Mouse (Mus musculus): ENCODE measurements at regions not wholly inside any gene's neighbourhood (a gene's known extent, or its start where the extent isn't known, plus 50 kb on each side); places are given as distances from the start of the nearest gene placed in this dataset.
A peak's percentile ranks its signal among the peaks of the same experiment; 100 is the strongest.

- no peak for DNase-seq (ENCODE audit: low read depth, low spot score)
Measured at GRCm38 (mm10) chr4:27845521-27845920, 967.4 kb upstream of the Epha7 start.

- no peak for DNase-seq (ENCODE audit: low read depth, low spot score)
Measured at GRCm38 (mm10) chr4:27846106-27846622, 966.8 kb upstream of the Epha7 start.

GRCm38 (mm10) chr4:27856086-27856485 is 956.8 kb upstream of the Epha7 start:
- DNase-seq (ENCODE audit: low read depth, low spot score), result no peak

- DNase-seq (ENCODE audit: low read depth, low spot score), result no peak
Measured at GRCm38 (mm10) chr4:27887262-27887954, 925.5 kb upstream of the Epha7 start.

- no peak for DNase-seq (ENCODE audit: low read depth, low spot score)
Measured at GRCm38 (mm10) chr4:27896396-27896795, 916.5 kb upstream of the Epha7 start.

GRCm38 (mm10) chr4:27945351-27945750 is 867.6 kb upstream of the Epha7 start:
- DNase-seq (ENCODE audit: low read depth, low spot score), result no peak

- DNase-seq (ENCODE audit: low read depth, low spot score), result no peak
Measured at GRCm38 (mm10) chr4:27945768-27946167, 867.2 kb upstream of the Epha7 start.

- no peak for DNase-seq (ENCODE audit: low read depth, low spot score)
Measured at GRCm38 (mm10) chr4:27949970-27950717, 862.8 kb upstream of the Epha7 start.

GRCm38 (mm10) chr4:27965046-27965681 is 847.8 kb upstream of the Epha7 start:
- peak; percentile 10 for DNase-seq (ENCODE audit: low read depth, low spot score)

- DNase-seq (ENCODE audit: low read depth, low spot score), result peak; percentile 3
Measured at GRCm38 (mm10) chr4:27970569-27970968, 842.4 kb upstream of the Epha7 start.

- no peak for DNase-seq (ENCODE audit: low read depth, low spot score)
Measured at GRCm38 (mm10) chr4:27979210-27979771, 833.6 kb upstream of the Epha7 start.

GRCm38 (mm10) chr4:27979781-27980180 is 833.1 kb upstream of the Epha7 start:
- no peak for DNase-seq (ENCODE audit: low read depth, low spot score)

- no peak for DNase-seq (ENCODE audit: low read depth, low spot score)
Measured at GRCm38 (mm10) chr4:27981309-27981708, 831.6 kb upstream of the Epha7 start.

- peak; percentile 2 for DNase-seq (ENCODE audit: low read depth, low spot score)
Measured at GRCm38 (mm10) chr4:27987986-27988423, 824.9 kb upstream of the Epha7 start.

- DNase-seq (ENCODE audit: low read depth, low spot score), result no peak
Measured at GRCm38 (mm10) chr4:27994411-27994810, 818.5 kb upstream of the Epha7 start.

GRCm38 (mm10) chr4:28001818-28002476 is 811.0 kb upstream of the Epha7 start:
- no peak for DNase-seq (ENCODE audit: low read depth, low spot score)
